8 mouse cellular contexts compared by ENCODE assay signal in genomic region chr10:34206436-34206782, GRCm38 (mm10). TPM values are rescaled to one million over a fixed set of nuclear protein-coding genes. Genes with fewer than 3 reads are reported as not detected.
DNase-seq lines count a peak whose midpoint lies in the region; ATAC-seq and TF ChIP-seq lines count a peak whose summit lies in the region.

No protein-coding gene starts in this region.

- H3K9me3 ChIP-seq in intestine, embryonic 14.5 days (ENCODE audit: control insufficient read depth, low read length), result no peaks in the 10 kb centered on the region
- no peaks in the 10 kb centered on the region for H3K9me3 ChIP-seq in lung, embryonic 14.5 days (ENCODE audit: low read depth, low read length)
- H3K9me3 ChIP-seq in neural tube, embryonic 13.5 days, result no peaks in the 10 kb centered on the region

- peak overlapping the region; percentile 53; the same call in 1 of the 2 replicates for H3K27ac ChIP-seq in brown adipose tissue, adult 24 weeks (replicated peaks; ENCODE audit: low read depth, low read length)
- peak overlapping the region; percentile 95 for H3K27ac ChIP-seq in intestine, embryonic 14.5 days (ENCODE audit: low read depth)
- peak overlapping the region; percentile 97 for H3K27ac ChIP-seq in lung, embryonic 14.5 days (ENCODE audit: low read depth)
- H3K27ac ChIP-seq in neural tube, embryonic 13.5 days (replicated peaks), result peak overlapping the region; percentile 73; the same call in 1 of the 2 replicates

- peak overlapping the region; percentile 85 for H3K4me3 ChIP-seq in brown adipose tissue, adult 24 weeks (ENCODE audit: insufficient read depth, low read depth, low read length)
- H3K4me3 ChIP-seq in intestine, embryonic 14.5 days (ENCODE audit: low read depth, low read length), result peak overlapping the region; percentile 84
- peak overlapping the region; percentile 84 for H3K4me3 ChIP-seq in lung, embryonic 14.5 days (ENCODE audit: low read depth, low read length)
- peak overlapping the region; percentile 79 for H3K4me3 ChIP-seq in neural tube, embryonic 13.5 days

- H3K36me3 ChIP-seq in intestine, embryonic 14.5 days (ENCODE audit: control insufficient read depth, insufficient read depth, low read length), result no peaks in the 10 kb centered on the region
- H3K36me3 ChIP-seq in lung, embryonic 14.5 days (ENCODE audit: insufficient read depth), result no peaks in the 10 kb centered on the region
- H3K36me3 ChIP-seq in neural tube, embryonic 13.5 days, result no peaks in the 10 kb centered on the region

- WGBS in intestine, embryonic 14.5 days, result 1% methylated on average over 15 of the region's 15 CpGs
- WGBS in lung, embryonic 14.5 days, result 1% methylated on average over 15 of the region's 15 CpGs
- WGBS in neural tube, embryonic 13.5 days, result under 1% methylated on average over 15 of the region's 15 CpGs

- ATAC-seq in granulocyte monocyte progenitor cell, adult 5-6 weeks (replicated peaks; ENCODE audit: poor library complexity, severe bottlenecking), result peak; percentile 83
- ATAC-seq in intestine, embryonic 14.5 days (replicated peaks; ENCODE audit: low FRiP score, low TSS enrichment, low read depth), result peak; percentile 56
- ATAC-seq in lung, embryonic 14.5 days (ENCODE audit: insufficient read depth), result peak; percentile 61
- ATAC-seq in neural tube, embryonic 13.5 days (ENCODE audit: low read depth), result no peak; the same call in 1 of the 2 replicates

- H3K9ac ChIP-seq in intestine, embryonic 14.5 days (ENCODE audit: low read length), result peak overlapping the region; percentile 85
- H3K9ac ChIP-seq in lung, embryonic 14.5 days, result peak overlapping the region; percentile 86
- H3K9ac ChIP-seq in neural tube, embryonic 13.5 days, result peak overlapping the region; percentile 85

- DNase-seq in ovary, adult 18-20 months (ENCODE audit: low spot score), result peak; percentile 26
- no peak for DNase-seq in ovary, postnatal 10 days (ENCODE audit: low spot score)
- peak; percentile 78 for DNase-seq in intestine, embryonic 14.5 days (ENCODE audit: low spot score)
- DNase-seq in lung, embryonic 14.5 days, result no peak
- peak; percentile 52 for DNase-seq in urinary bladder, postnatal 14 days (ENCODE audit: low spot score)

- no peaks in the 10 kb centered on the region for H3K27me3 ChIP-seq in intestine, embryonic 14.5 days (replicated peaks; ENCODE audit: control insufficient read depth, insufficient read depth, low read length)
- no peaks in the 10 kb centered on the region for H3K27me3 ChIP-seq in lung, embryonic 14.5 days (ENCODE audit: insufficient read depth, low read length)
- H3K27me3 ChIP-seq in neural tube, embryonic 13.5 days, result no peaks in the 10 kb centered on the region

- TF ChIP-seq CTCF in lung, embryonic 14.5 days (IDR thresholded peaks at IDR 0.05; ENCODE audit: low read depth), result no peak

- peak overlapping the region; percentile 74 for H3K4me2 ChIP-seq in intestine, embryonic 14.5 days (ENCODE audit: low read length)
- peak overlapping the region; percentile 75 for H3K4me2 ChIP-seq in lung, embryonic 14.5 days
- H3K4me2 ChIP-seq in neural tube, embryonic 13.5 days, result peak overlapping the region; percentile 82

- H3K4me1 ChIP-seq in brown adipose tissue, adult 24 weeks (ENCODE audit: control insufficient read depth, insufficient read depth, insufficient read length, low read length), result no peaks in the 10 kb centered on the region
- peaks cover 8% of the 10 kb centered on the region; the same call in 1 of the 2 replicates for H3K4me1 ChIP-seq in intestine, embryonic 14.5 days (replicated peaks; ENCODE audit: control insufficient read depth, insufficient read depth, low read length)
- no peaks in the 10 kb centered on the region for H3K4me1 ChIP-seq in lung, embryonic 14.5 days (ENCODE audit: insufficient read depth)
- peaks cover 7% of the 10 kb centered on the region for H3K4me1 ChIP-seq in neural tube, embryonic 13.5 days (replicated peaks)

RNA-seq across cellular contexts. Expression of gene Dse, which starts 1.1 kb away (rescaled TPM):
- polyA plus RNA-seq in brown adipose tissue, adult 24 weeks (2012; ENCODE audit: insufficient read depth, insufficient read length, missing spikeins), result 5.7 and 8.3 TPM in 2 replicates
- 1.5 TPM in 1 of 2 replicates, not detected in the other for total RNA-seq in granulocyte monocyte progenitor cell, adult 5-6 weeks (2014; fragmentation: Nextera tagmentation)
- 0.99 and 1.1 TPM in 2 replicates for total RNA-seq in granulocyte monocyte progenitor cell, adult 5-6 weeks (2017)
- 22.3 and 24.1 TPM in 2 replicates for polyA plus RNA-seq in intestine, embryonic 14.5 days (2014; fragmentation: Nextera tagmentation; extraction: Ambion mirVana)
- 40.9 and 41.4 TPM in 2 replicates for polyA plus RNA-seq in lung, embryonic 14.5 days (2014; fragmentation: Nextera tagmentation; extraction: Ambion mirVana)
- 9.5 and 10.0 TPM in 2 replicates for polyA plus RNA-seq in neural tube, embryonic 13.5 days (2015; fragmentation: Nextera tagmentation; extraction: Ambion mirVana)

Comparison
In these comparisons a context has a peak if more than half of its experiments do, and no peak if none do; other contexts are left out.
1. DNase-seq: peak in ovary, adult 18-20 months (single experiment), intestine, embryonic 14.5 days (single experiment) and urinary bladder, postnatal 14 days (single experiment); none in ovary, postnatal 10 days (single experiment) and lung, embryonic 14.5 days (single experiment).
2. Peak in every context shown above with its lines, with median percentiles within 50 percentile points of each other: H3K27ac ChIP-seq, H3K4me3 ChIP-seq, H3K4me2 ChIP-seq and H3K9ac ChIP-seq.